Mouse (Mus musculus): ENCODE measurements at regions not wholly inside any gene's neighbourhood (a gene's known extent, or its start where the extent isn't known, plus 50 kb on each side); places are given as distances from the start of the nearest gene placed in this dataset.

- TF ChIP-seq CTCF (conservative IDR thresholded peaks at IDR 0.05; ENCODE audit: low read length) (no peak), POU5F1 (IDR thresholded peaks at IDR 0.05; ENCODE audit: borderline replicate concordance, low read length) (no peak)
These were observed 161.8 kb upstream of the Irx5 start for GRCm38 (mm10) chr8:92195635-92196034.

Measured in E14TG2a.4 (cell line).